Mouse (Mus musculus) kidney, postnatal 4 days (tissue): ENCODE results near the gene Impad1.

Experiments
- DNase-seq, 2 experiments: peaks; one replicate each; pipeline ENCODE4 v3.0.0; 2021; ENCODE audit warnings: mixed read lengths in 2 of 2

Gene Impad1

GRCm38 (mm10) chr4:4792992-4793834, at the start of gene Impad1:
Gene Impad1, minus strand, starts transcription at chr4:4793355.
- peak; percentile 89 to 91 for DNase-seq

- DNase-seq = no peak
These were observed 47.0 kb upstream of the Impad1 start for GRCm38 (mm10) chr4:4840145-4840544.

GRCm38 (mm10) chr4:4833789-4834295, 40.7 kb upstream of the Impad1 start:
- no peak for DNase-seq

- DNase-seq = no peak
These were observed 35.0 kb upstream of the Impad1 start for GRCm38 (mm10) chr4:4828131-4828530.

GRCm38 (mm10) chr4:4822119-4822518, 29.0 kb upstream of the Impad1 start:
- DNase-seq = no peak

GRCm38 (mm10) chr4:4792141-4792991, 789 bp downstream of the Impad1 start:
- peak; percentile 60 to 77 for DNase-seq

- no peak for DNase-seq
These were observed 2.0 kb downstream of the Impad1 start for GRCm38 (mm10) chr4:4791180-4791579.

GRCm38 (mm10) chr4:4785169-4785568, 8.0 kb downstream of the Impad1 start:
- no peak for DNase-seq

- no peak for DNase-seq
These were observed 8.8 kb downstream of the Impad1 start for GRCm38 (mm10) chr4:4784305-4784704.

GRCm38 (mm10) chr4:4783686-4783957, 9.5 kb downstream of the Impad1 start:
- no peak for DNase-seq

- DNase-seq = no peak
These were observed 10.1 kb downstream of the Impad1 start for GRCm38 (mm10) chr4:4782882-4783685.

GRCm38 (mm10) chr4:4779265-4779770, 13.8 kb downstream of the Impad1 start:
- DNase-seq = no peak

GRCm38 (mm10) chr4:4771523-4772114, 21.5 kb downstream of the Impad1 start:
- DNase-seq = no peak

- peak; percentile 4 to 11 for DNase-seq
These were observed 27.3 kb downstream of the Impad1 start for GRCm38 (mm10) chr4:4765806-4766205.

GRCm38 (mm10) chr4:4758376-4758775, 34.8 kb downstream of the Impad1 start:
- no peak for DNase-seq

GRCm38 (mm10) chr4:4729427-4729826, 63.7 kb downstream of the Impad1 start:
- no peak for DNase-seq

- DNase-seq = no peak
These were observed 66.8 kb downstream of the Impad1 start for GRCm38 (mm10) chr4:4726241-4726776.

GRCm38 (mm10) chr4:4723821-4724220, 69.3 kb downstream of the Impad1 start:
- peak in 1 of 2 experiments; percentile 6 for DNase-seq

- DNase-seq = no peak
These were observed 71.1 kb downstream of the Impad1 start for GRCm38 (mm10) chr4:4722081-4722480.

GRCm38 (mm10) chr4:4717763-4718347, 75.3 kb downstream of the Impad1 start:
- peak in 1 of 2 experiments; percentile 6 for DNase-seq
